Mouse (Mus musculus) forebrain, embryonic 10.5 days (tissue): ENCODE results near the gene Adarb1. TPM values are rescaled to one million over a fixed set of nuclear protein-coding genes. Genes with fewer than 3 reads are reported as not detected.

Source experiments
- DNase-seq: peaks from one replicate; pipeline ENCODE4 v3.0.0-alpha.2; 2017; ENCODE audit warnings: low spot score; ENCODE audit errors: extremely low spot score
- H3K27ac ChIP-seq: fragments of 300-500 bp; sonication (generic); 2 replicates; pipeline ENCODE4 v1.5.1; 2016; ENCODE audit warnings: mild to moderate bottlenecking
- H3K27me3 ChIP-seq: fragments of 300-500 bp; sonication (generic); 2 replicates; pipeline ENCODE4 v1.6.1; 2016; ENCODE audit warnings: mild to moderate bottlenecking; ENCODE audit not compliant: poor library complexity, severe bottlenecking
- H3K36me3 ChIP-seq: fragments of 300-500 bp; sonication (generic); replicated peaks from 2 replicates; pipeline ENCODE4 v1.6.1; 2016; ENCODE audit warnings: mild to moderate bottlenecking, moderate library complexity
- H3K4me1 ChIP-seq: fragments of 300-500 bp; sonication (generic); 2 replicates; pipeline ENCODE4 v1.6.1; 2016
- H3K4me3 ChIP-seq: fragments of 300-500 bp; sonication (generic); 2 replicates; pipeline ENCODE4 v1.5.1; 2016; ENCODE audit warnings: mild to moderate bottlenecking, moderate library complexity
- H3K9me3 ChIP-seq: fragments of 300-500 bp; sonication (generic); 2 replicates; pipeline ENCODE4 v1.6.1; 2016; ENCODE audit warnings: mild to moderate bottlenecking, moderate library complexity
- WGBS: fragments of 180-500 bp; shearing (Covaris S2); methylation state at CpG from one replicate; pipeline ENCODE4 v1.1.7; 2016; 5-methylcytosine and 5-hydroxymethylcytosine counted together
- polyA plus RNA-seq: library from polyadenylated mRNA; unstranded; fragments of >200 nt; fragmentation: Nextera tagmentation; extraction: Ambion mirVana; gene quantifications from 2 replicates; pipeline ENCODE4 v1.2.1, GENCODE M21; 2016

The Adarb1 gene
- polyA plus RNA-seq, 1 experiment from 2014 or later, result 6.3 TPM

DNA sequence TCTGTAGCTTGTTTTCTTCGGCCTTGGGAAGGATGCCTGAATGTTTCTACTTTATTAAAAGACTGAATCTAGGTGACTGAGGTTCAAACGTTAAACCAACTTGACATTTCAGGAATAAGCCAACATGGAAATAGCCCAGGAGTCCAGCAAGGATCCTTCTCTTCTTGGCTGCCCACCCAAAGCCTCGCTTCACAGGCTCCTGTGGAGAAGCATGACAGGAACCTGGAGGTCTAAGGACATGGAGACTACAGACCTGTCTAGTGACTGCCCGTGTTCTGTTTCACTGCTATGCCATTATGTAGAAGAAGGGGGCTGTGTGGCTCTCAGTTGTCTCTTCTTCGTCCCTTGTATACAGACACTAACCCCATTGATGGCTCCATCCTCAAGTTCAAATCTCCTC lies 11.9 kb upstream of the Adarb1 start:
- Histone ChIP-seq H3K4me1 (peaks cover 8% of the 10 kb centered on the region), H3K27ac (no peak overlapping the region), H3K36me3 (no peaks in the 10 kb centered on the region), H3K4me3 (no peak overlapping the region), H3K27me3 (no peaks in the 10 kb centered on the region), H3K9me3 (no peaks in the 10 kb centered on the region)
- no peak for DNase-seq
- WGBS, result 87% methylated on average over 5 of the region's 5 CpGs

DNA sequence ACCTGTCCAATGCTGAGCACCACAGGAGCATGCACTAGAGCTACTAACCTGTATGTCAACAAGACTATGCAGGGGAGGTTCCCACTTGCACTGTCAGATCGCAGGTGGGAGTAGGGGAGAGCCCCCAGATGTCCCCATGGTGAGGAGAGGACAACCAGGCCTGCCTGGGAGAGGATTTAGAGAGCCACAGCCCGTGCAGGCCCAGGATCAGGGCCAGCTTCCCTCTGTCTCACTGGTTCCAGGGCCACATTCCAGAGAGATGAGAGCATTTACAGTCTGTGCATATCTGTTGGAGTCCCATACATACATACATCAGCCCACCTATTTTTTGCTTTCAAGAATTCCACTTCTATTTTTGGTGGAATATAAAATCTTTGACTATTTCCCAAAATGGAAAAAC lies 9.5 kb upstream of the Adarb1 start:
- 56% methylated on average over 2 of the region's 2 CpGs for WGBS
- Histone ChIP-seq H3K9me3 (no peaks in the 10 kb centered on the region), H3K4me1 (no peaks in the 10 kb centered on the region), H3K4me3 (no peak overlapping the region), H3K27ac (no peak overlapping the region), H3K36me3 (no peaks in the 10 kb centered on the region), H3K27me3 (no peaks in the 10 kb centered on the region)
- no peak for DNase-seq

DNA sequence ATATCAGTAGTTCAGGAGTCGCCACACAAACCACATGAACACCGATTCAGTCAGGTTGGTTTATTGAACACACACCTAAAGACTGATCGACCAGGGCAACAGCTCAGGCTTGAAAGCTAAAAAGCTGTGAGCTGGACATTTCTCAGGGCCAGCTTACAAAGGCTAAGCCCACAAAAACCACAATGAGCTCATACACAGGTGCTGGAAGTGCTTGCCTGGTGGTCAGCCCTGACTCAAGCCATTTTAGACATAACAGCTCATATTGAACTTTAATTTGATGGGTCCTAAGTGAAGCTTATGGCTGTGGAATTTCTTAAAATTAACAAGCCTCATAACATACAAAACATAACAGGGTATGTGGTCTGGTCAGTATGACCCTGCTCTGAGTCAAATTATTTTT lies 2.1 kb upstream of the Adarb1 start:
- WGBS, result 97% methylated on average over 3 of the region's 3 CpGs
- H3K4me3 ChIP-seq, result no peak overlapping the region
- DNase-seq, result no peak

DNA sequence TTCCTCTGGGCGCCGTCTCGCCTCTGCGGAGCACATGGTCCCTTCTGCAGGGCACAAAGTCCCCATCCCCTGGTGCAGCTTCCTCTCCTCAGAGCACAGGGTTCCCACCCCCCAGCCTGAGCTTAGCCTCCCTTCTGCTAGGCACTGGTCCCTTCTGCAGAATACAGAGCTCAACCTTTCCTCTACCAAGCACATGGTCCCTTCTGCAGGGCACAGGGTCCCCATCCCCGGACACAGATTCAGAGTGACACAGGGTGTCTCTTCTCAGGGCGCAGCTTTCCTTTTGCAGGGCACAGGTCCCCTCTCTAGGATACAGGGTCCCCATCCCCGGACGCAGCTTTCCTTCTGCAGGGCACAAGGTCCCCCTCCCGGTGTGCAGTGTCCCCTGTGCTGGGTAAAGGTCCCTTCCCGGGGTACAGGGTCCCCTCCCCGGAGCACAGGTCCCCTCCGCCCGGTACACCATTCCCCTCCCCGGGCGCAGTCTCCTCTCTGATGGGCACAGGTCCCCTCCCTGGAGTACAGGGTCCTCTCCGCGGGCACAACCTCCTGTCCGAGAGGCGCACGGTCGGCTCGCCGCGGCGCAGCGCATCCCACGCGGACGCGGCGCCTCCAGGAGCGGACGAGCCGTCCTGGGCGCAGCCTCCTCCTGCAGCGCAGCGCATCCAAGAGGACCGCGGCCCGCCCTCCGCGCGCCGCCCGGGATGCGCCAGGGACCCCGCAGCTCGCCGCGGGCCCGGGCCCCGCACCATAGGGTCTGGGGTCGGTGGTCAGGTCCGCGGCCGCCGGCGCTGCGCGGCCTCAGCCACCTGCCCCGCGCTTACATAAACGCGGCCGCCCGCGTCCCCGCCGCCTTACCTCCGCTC lies 599 bp downstream of the Adarb1 start:
- peaks cover 32% of the 10 kb centered on the region for H3K27me3 ChIP-seq

More for the DNA sequence above, 2.1 kb upstream of the Adarb1 start:
- H3K4me1 ChIP-seq, result peaks cover 25% of the 10 kb centered on the region
- H3K27ac ChIP-seq, result no peak overlapping the region
- H3K9me3 ChIP-seq, result peaks cover 3% of the 10 kb centered on the region; the same call in 1 of the 2 replicates
- H3K36me3 ChIP-seq, result no peaks in the 10 kb centered on the region
- peaks cover 30% of the 10 kb centered on the region for H3K27me3 ChIP-seq

DNA sequence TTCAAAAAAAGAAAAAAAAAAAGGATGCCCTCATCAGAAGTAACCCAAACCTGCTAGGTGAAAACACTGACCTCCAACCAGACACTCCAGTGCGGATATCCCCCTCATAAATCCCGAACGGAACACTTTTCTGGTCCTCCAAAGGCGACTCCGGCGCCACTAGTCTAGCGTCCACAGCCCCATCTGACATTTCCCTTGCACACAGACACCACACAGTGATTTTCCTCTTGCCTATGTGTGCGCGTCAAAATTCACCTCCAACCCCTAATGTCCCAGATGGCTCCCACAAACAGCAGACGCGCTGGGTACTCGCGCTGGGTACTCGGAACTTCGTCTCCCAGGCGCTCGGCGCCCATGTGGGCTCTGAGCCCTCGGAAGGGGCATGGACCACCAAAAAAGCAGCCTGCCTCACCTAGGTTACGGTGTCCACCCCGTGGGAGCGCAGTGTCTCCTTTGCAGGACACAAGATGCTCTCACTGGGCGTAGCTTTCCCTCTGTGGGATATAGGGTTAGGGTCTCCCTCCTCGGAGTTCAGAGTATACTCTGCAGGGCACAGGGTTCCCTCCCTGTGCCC lies 1.3 kb downstream of the Adarb1 start:
- DNase-seq, result peak; percentile 38
- WGBS, result 5% methylated on average over 24 of the region's 24 CpGs
- Histone ChIP-seq H3K27me3 (peaks cover 32% of the 10 kb centered on the region), H3K36me3 (no peaks in the 10 kb centered on the region), H3K27ac (peak overlapping the region; percentile 86; the same call in 1 of the 2 replicates), H3K4me1 (peaks cover 34% of the 10 kb centered on the region), H3K4me3 (peak overlapping the region; percentile 84), H3K9me3 (peaks cover 3% of the 10 kb centered on the region; the same call in 1 of the 2 replicates)

More for the DNA sequence above, 599 bp downstream of the Adarb1 start:
- peak overlapping the region; percentile 84 for H3K4me3 ChIP-seq
- H3K4me1 ChIP-seq, result peaks cover 34% of the 10 kb centered on the region
- H3K27ac ChIP-seq, result peak overlapping the region; percentile 86
- H3K36me3 ChIP-seq, result no peaks in the 10 kb centered on the region
- peaks cover 3% of the 10 kb centered on the region; the same call in 1 of the 2 replicates for H3K9me3 ChIP-seq
- WGBS, result under 1% methylated on average over 70 of the region's 70 CpGs
- peak; percentile 44 for DNase-seq

DNA sequence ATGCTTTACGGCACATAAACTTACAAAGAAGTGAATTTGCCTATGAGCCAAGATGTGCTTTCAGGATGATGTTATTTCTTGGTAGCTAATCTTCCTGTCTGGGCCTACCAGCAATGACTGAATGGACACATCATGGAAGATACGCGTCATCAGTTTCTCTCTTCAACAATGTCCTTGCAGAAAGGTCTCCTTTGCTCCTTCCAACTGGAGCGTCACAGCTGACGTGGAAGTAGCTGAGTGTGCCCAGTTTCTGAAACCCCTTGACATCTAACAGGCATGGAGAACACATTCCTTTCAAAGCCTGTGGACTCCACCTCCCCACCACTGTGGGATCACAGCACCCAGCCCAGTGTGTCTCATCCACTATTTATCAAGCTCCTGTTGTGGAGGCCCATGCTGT lies 2.2 kb downstream of the Adarb1 start:
- WGBS, result 91% methylated on average over 5 of the region's 5 CpGs
- Histone ChIP-seq H3K27me3 (peaks cover 32% of the 10 kb centered on the region), H3K36me3 (no peaks in the 10 kb centered on the region), H3K4me3 (no peak overlapping the region), H3K27ac (no peak overlapping the region), H3K9me3 (peaks cover 3% of the 10 kb centered on the region; the same call in 1 of the 2 replicates), H3K4me1 (peaks cover 34% of the 10 kb centered on the region)
- DNase-seq, result no peak

DNA sequence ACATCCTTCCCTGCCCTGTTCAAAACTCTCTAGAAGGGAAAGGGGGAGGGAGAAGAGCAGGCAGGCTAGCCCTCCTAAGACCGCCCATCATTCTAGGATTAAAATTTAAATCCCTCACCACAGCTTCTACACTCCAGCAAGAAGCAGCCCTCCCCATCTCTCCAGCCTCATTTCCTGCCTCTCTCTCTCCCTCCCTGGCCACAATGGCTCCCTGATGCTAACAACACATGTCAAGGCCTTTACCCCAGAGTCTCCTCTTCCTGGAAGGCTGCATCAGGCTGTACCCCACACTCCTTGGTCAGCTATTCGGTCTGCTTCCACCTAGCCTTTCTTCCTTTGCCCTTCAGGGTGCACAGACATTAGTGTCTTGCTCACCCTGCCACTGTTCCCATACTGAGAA lies 4.3 kb downstream of the Adarb1 start:
- Histone ChIP-seq H3K4me3 (no peak overlapping the region), H3K9me3 (no peaks in the 10 kb centered on the region), H3K36me3 (no peaks in the 10 kb centered on the region), H3K4me1 (peaks cover 32% of the 10 kb centered on the region), H3K27ac (no peak overlapping the region), H3K27me3 (peaks cover 27% of the 10 kb centered on the region)
- no peak for DNase-seq
- WGBS, result 46% methylated on average over 2 of the region's 2 CpGs

DNA sequence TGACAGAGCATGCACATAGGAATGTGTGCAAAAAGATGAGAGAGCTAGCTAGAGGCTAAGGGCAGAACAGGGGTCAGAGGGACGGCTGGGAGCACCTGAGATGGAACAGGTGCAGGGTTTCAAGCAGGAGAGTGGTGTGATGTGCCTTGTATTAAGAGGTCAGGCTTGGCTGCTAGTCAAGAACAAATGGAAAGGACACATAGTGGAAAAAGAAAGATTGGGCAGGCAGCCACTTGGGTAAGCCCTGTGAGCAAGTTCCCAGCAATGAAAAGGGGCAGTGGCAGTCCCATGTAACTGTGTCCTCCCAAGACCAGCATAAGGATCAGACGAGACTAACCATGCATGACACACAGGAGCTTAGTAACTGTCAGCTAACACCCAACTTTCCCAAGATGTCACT lies 8.9 kb downstream of the Adarb1 start:
- WGBS, result 76% methylated on average over 2 of the region's 2 CpGs
- H3K27ac ChIP-seq, result no peak overlapping the region
- no peaks in the 10 kb centered on the region for H3K9me3 ChIP-seq
- no peaks in the 10 kb centered on the region for H3K36me3 ChIP-seq
- no peak overlapping the region for H3K4me3 ChIP-seq
- H3K27me3 ChIP-seq, result no peaks in the 10 kb centered on the region
- no peak for DNase-seq
- H3K4me1 ChIP-seq, result peaks cover 9% of the 10 kb centered on the region

DNA sequence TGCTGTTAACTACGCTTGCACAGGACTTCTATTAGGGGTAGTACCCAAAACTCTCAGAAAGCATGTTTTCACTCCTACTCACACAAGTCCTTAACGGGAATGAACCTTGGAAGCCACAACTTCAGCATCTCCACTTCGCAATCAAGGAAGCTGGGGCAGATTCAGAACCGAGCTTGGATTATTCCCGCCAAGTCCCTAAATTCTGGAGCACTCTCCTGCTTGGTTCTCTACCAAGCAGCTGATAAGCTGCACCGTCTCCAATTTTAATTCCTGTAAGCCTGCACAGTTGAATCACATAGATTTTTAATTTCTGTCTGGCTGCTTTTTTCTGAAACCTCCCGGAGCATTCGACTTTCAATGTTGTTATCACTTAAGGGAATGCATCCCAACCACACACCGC lies 9.8 kb downstream of the Adarb1 start:
- 90% methylated on average over 9 of the region's 9 CpGs for WGBS
- DNase-seq, result no peak
- H3K27ac ChIP-seq, result no peak overlapping the region
- H3K27me3 ChIP-seq, result no peaks in the 10 kb centered on the region
- H3K9me3 ChIP-seq, result no peaks in the 10 kb centered on the region
- no peak overlapping the region for H3K4me3 ChIP-seq
- no peaks in the 10 kb centered on the region for H3K36me3 ChIP-seq
- peaks cover 2% of the 10 kb centered on the region; the same call in 1 of the 2 replicates for H3K4me1 ChIP-seq

DNA sequence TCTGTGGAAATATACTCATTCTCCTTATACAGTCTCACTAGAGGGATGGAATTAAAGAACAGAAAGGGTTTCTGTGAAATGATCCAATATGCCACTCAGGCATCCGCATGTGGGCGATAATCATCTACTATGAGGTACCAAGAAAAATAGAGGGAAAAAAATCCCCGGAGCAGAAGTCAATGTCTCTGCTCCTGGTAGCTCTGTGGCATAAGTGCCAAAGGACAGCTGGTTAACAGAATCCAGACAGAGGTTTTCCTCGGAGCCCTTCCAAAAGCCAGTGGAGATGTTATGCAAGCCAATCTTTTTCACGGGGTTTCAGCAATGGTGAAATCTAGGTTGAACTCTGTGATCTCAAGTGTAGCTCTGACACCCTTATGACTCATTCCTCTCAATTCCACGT lies 11.6 kb downstream of the Adarb1 start:
- H3K9me3 ChIP-seq, result no peaks in the 10 kb centered on the region
- no peak overlapping the region for H3K4me3 ChIP-seq
- no peak for DNase-seq
- H3K4me1 ChIP-seq, result no peaks in the 10 kb centered on the region
- 92% methylated on average over 6 of the region's 6 CpGs for WGBS
- H3K27me3 ChIP-seq, result no peaks in the 10 kb centered on the region
- no peaks in the 10 kb centered on the region for H3K36me3 ChIP-seq
- H3K27ac ChIP-seq, result no peak overlapping the region

DNA sequence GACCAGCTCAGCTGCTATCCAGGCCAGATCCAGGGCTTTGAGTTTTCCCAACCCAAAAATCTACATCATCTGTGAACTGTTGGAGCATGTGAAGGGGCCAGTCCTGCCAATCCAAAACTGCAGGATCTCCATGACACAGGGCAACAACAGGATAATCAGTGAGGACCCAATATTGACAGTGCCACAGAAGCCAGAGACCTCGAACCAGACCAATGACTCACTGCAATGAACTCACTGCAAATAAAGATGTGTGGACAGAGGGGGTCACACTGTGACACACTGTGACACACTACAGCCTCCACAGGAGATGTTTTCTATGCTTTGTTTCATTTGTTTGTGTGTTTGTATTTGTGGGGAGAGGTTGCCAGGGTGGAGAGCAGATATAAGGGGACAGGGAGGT lies 15.6 kb downstream of the Adarb1 start:
- H3K27ac ChIP-seq, result no peak overlapping the region
- 86% methylated on average over 1 of the region's 1 CpGs for WGBS
- DNase-seq, result no peak
- peaks cover 7% of the 10 kb centered on the region; the same call in 1 of the 2 replicates for H3K4me1 ChIP-seq
- no peaks in the 10 kb centered on the region for H3K27me3 ChIP-seq
- H3K9me3 ChIP-seq, result no peaks in the 10 kb centered on the region
- no peaks in the 10 kb centered on the region for H3K36me3 ChIP-seq
- no peak overlapping the region for H3K4me3 ChIP-seq

DNA sequence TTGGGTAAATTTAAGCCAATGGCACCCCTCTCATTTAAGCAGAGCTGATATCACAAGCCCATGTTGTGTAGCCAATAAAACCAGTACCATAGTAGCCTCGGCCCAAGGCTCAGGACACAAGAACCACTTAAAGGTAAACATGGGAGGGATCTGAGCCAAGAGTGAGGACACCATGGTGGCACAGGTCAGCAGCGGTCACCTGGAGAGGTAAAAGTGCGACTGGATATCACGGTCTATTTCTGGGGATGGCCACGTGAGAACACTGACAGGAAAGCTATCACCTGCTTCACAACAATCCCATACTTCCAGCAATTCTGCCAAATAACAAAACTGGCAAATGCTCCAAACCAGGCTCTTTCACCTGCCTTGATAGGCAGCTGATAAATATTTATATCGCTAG lies 17.0 kb downstream of the Adarb1 start:
- H3K27me3 ChIP-seq, result no peaks in the 10 kb centered on the region
- no peak overlapping the region for H3K27ac ChIP-seq
- DNase-seq, result no peak
- no peaks in the 10 kb centered on the region for H3K36me3 ChIP-seq
- 95% methylated on average over 6 of the region's 6 CpGs for WGBS
- no peak overlapping the region for H3K4me3 ChIP-seq
- no peaks in the 10 kb centered on the region for H3K9me3 ChIP-seq
- peaks cover 7% of the 10 kb centered on the region; the same call in 1 of the 2 replicates for H3K4me1 ChIP-seq

DNA sequence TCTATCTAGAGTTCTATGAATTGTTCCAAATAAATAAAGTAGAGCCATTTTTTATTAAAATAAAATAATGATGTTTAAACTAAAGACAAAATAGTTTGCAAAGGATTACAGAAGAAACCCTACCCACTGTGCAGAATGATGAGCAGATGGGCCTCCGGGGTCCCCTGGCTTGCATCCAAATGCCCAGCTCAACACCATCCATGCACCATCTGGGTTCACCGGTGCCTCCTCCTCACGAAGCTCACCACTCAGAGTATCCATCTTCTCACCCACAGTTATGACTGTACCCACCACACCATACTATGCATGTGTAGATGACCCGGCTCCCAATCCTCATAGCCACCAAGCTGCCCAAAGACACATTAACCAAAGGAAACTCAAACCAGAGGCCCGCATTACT lies 18.1 kb downstream of the Adarb1 start:
- no peak for DNase-seq
- H3K27me3 ChIP-seq, result no peaks in the 10 kb centered on the region
- no peak overlapping the region for H3K27ac ChIP-seq
- H3K4me1 ChIP-seq, result peaks cover 7% of the 10 kb centered on the region; the same call in 1 of the 2 replicates
- no peaks in the 10 kb centered on the region for H3K9me3 ChIP-seq
- 97% methylated on average over 5 of the region's 5 CpGs for WGBS
- no peak overlapping the region for H3K4me3 ChIP-seq
- no peaks in the 10 kb centered on the region for H3K36me3 ChIP-seq
